Mouse (Mus musculus) limb, embryonic 14.5 days (tissue): ENCODE measurements around the gene Herpud1. TPM values are rescaled to one million over a fixed set of nuclear protein-coding genes. Genes with fewer than 3 reads are reported as not detected.

Experiments
- ATAC-seq: fragments of 200-750 bp; cut with Nextera tagmentation; 2 replicates; pipeline ENCODE4 v1.8.0; 2017; ENCODE audit warnings: low read depth, moderate number of reproducible peaks, moderate TSS enrichment; ENCODE audit not compliant: low FRiP score
- DNase-seq: peaks from one replicate; pipeline ENCODE4 v3.0.0-alpha.2; 2015; ENCODE audit warnings: low spot score
- H3K27ac ChIP-seq: fragments of 300-500 bp; sonication (generic); replicated peaks from 2 replicates; pipeline ENCODE4 v1.5.1; 2014; ENCODE audit warnings: low read depth, mild to moderate bottlenecking, low read length, moderate library complexity, mixed read lengths
- H3K27me3 ChIP-seq: fragments of 300-500 bp; sonication (generic); 2 replicates; pipeline ENCODE4 v1.6.1; 2014; ENCODE audit warnings: low read length, mixed read lengths; ENCODE audit not compliant: control insufficient read depth, insufficient read depth
- H3K36me3 ChIP-seq: fragments of 300-500 bp; sonication (generic); 2 replicates; pipeline ENCODE4 v1.6.1; 2014; ENCODE audit warnings: mild to moderate bottlenecking, low read length, moderate library complexity, mixed read lengths; ENCODE audit not compliant: control insufficient read depth, insufficient read depth
- H3K4me1 ChIP-seq: fragments of 300-500 bp; sonication (generic); 2 replicates; pipeline ENCODE4 v1.6.1; 2014; ENCODE audit warnings: antibody characterized with exemption, low read length, mixed read lengths; ENCODE audit not compliant: control insufficient read depth, insufficient read depth
- H3K4me2 ChIP-seq: fragments of 300-500 bp; sonication (generic); replicated peaks from 2 replicates; pipeline ENCODE4 v1.6.1; 2014; ENCODE audit warnings: low read depth, mild to moderate bottlenecking, low read length, moderate library complexity; ENCODE audit not compliant: severe bottlenecking
- H3K4me3 ChIP-seq: fragments of 300-500 bp; sonication (generic); replicated peaks from 2 replicates; pipeline ENCODE4 v1.5.1; 2014; ENCODE audit warnings: low read length
- H3K9ac ChIP-seq: fragments of 300-500 bp; sonication (generic); 2 replicates; pipeline ENCODE4 v1.6.1; 2014; ENCODE audit warnings: mild to moderate bottlenecking, low read depth, low read length, moderate library complexity; ENCODE audit not compliant: severe bottlenecking
- H3K9me3 ChIP-seq: fragments of 300-500 bp; sonication (generic); 2 replicates; pipeline ENCODE4 v1.6.1; 2016; ENCODE audit warnings: low read length; ENCODE audit not compliant: control insufficient read depth
- POLR2A ChIP-seq: fragments of 200-500 bp; IDR thresholded peaks from 2 replicates; pipeline ENCODE4 v1.8.0; 2012; ENCODE audit warnings: inconsistent platforms, mild to moderate bottlenecking, moderate library complexity, borderline replicate concordance; ENCODE audit not compliant: insufficient read depth, insufficient read length; ENCODE audit errors: extremely low read depth
- WGBS: fragments of 180-500 bp; shearing (Covaris S2); extraction: QIAGEN DNeasy Blood & Tissue Kit; methylation state at CpG from one replicate; pipeline ENCODE4 v1.1.7; 2014; 5-methylcytosine and 5-hydroxymethylcytosine counted together
- polyA plus RNA-seq, 2 experiments: library from polyadenylated mRNA; depleted of rRNA in 1 of 2; stranded (reverse) in 1 of 2; unstranded in 1 of 2; fragments of >200 nt; fragmentation: Nextera tagmentation in 1 of 2; extraction: Ambion mirVana in 1 of 2; gene quantifications; 2 replicates each; pipeline versions ENCODE4 v1.2.1 to v1.2.3; 2012 to 2014

The Herpud1 gene
- polyA plus RNA-seq, 2 experiments: 72.9 to 84.1 TPM

DNA sequence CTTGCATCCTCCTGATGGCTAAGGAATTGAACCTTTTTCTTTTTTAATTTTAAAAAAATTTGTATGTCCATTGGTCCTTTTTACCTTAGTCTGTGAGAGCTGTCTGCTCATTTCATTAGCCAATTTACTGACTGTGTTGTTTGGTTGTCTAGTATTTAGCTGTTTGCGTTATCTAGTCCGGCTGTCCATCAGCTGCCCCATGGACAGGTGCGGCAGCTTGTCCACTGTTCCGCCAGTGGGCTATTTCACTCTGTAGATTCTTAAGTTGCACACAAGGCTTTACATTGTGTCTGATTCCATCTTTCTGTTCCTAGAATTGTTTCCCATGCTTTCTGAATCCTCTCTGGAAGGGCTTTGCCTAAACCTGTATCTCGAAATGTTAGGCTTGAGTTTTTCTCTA is 52.4 kb downstream of the Herpud1 start:
- H3K4me2 ChIP-seq: no peak overlapping the region
- no peaks in the 10 kb centered on the region for H3K36me3 ChIP-seq
- no peak overlapping the region for H3K4me3 ChIP-seq
- 87% methylated on average over 5 of the region's 5 CpGs for WGBS
- TF ChIP-seq POLR2A: no peak
- 0 out of 2 replicates have a peak, but pooled peaks cover 4% of the 10 kb centered on the region for H3K27me3 ChIP-seq
- DNase-seq (no peak), ATAC-seq (no peak)
- H3K9ac ChIP-seq: no peak overlapping the region
- H3K4me1 ChIP-seq: no peaks in the 10 kb centered on the region
- H3K27ac ChIP-seq: no peak overlapping the region
- no peaks in the 10 kb centered on the region for H3K9me3 ChIP-seq

DNA sequence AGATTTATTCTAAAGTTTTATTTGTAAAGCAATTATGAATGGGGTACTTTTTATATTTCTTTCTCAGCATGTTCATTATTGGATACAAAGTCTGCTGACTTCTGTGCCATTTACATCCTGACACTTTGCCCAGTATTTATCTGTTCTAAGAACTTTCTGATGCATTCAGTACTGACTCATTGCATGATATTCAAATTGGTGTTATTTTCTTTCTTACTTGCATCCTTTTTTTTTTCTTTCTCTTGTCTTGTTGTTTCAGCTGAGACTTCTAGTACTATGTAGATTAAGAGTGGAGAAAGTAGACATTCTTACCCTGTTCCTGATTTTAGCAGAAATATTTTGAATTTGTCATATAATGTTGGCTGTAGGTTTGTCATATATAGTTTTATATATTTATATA is 53.5 kb downstream of the Herpud1 start:
- ATAC-seq (no peak), DNase-seq (no peak)
- Histone ChIP-seq H3K9me3 (no peaks in the 10 kb centered on the region), H3K4me1 (no peaks in the 10 kb centered on the region), H3K4me3 (no peak overlapping the region), H3K4me2 (no peak overlapping the region), H3K9ac (no peak overlapping the region), H3K27me3 (no peaks in the 10 kb centered on the region), H3K36me3 (no peaks in the 10 kb centered on the region), H3K27ac (no peak overlapping the region)
- no peak for TF ChIP-seq POLR2A

- Histone ChIP-seq H3K27me3 (no peaks in the 10 kb centered on the region), H3K9ac (no peak overlapping the region), H3K4me2 (no peak overlapping the region), H3K4me3 (no peak overlapping the region), H3K4me1 (no peaks in the 10 kb centered on the region), H3K27ac (no peak overlapping the region), H3K36me3 (no peaks in the 10 kb centered on the region), H3K9me3 (no peaks in the 10 kb centered on the region)
- no peak for ATAC-seq
- WGBS: 85% methylated on average over 1 of the region's 1 CpGs
- DNase-seq: no peak
- no peak for TF ChIP-seq POLR2A
Observed at GRCm38 (mm10) chr8:94440389-94440788, 54.2 kb downstream of the Herpud1 start.

DNA sequence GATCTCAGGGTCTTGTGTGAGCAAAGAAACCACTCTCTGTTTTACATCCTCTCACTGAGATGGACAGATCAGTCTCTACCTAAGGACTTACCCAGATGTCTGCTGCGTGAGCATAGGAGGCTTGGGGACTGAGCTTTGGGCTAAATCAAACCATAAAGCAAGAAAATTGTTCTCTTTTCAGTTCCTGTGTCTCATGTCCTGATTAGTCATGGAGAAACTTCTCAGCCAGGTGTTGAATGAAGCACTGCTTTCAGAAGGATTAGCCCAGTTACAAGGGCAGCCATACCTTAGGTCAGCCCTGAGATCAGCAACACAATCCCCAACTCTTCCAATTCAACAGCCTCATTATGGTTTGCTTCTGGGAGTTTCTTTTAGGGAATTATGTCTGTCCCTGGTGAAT is 55.4 kb downstream of the Herpud1 start:
- no peak overlapping the region for H3K4me2 ChIP-seq
- H3K27me3 ChIP-seq: no peaks in the 10 kb centered on the region
- H3K9ac ChIP-seq: no peak overlapping the region
- no peak overlapping the region for H3K4me3 ChIP-seq
- DNase-seq (no peak), ATAC-seq (no peak)
- TF ChIP-seq POLR2A: no peak
- no peaks in the 10 kb centered on the region for H3K4me1 ChIP-seq
- no peaks in the 10 kb centered on the region for H3K36me3 ChIP-seq
- no peak overlapping the region for H3K27ac ChIP-seq
- no peaks in the 10 kb centered on the region for H3K9me3 ChIP-seq
- WGBS: 81% methylated on average over 1 of the region's 1 CpGs

DNA sequence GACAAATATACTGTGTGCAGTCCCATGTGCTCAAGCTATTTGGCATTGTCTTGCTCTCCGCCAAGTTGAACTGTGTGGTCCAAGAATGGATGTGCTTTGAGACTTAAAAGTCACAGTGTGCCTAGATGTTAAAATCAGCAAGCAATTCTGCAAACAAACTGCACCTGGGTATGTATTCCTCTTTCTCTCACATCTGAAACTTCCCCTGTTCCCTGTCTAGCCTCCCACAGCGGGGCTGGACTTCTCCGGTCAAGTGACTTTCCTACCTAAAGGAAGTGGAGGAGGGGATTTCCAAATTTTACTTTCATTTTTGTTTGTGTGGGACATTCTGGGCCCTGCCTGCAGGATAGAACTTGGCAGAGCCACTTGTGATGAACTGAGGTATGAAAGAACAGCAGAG is 56.9 kb downstream of the Herpud1 start:
- WGBS: 94% methylated on average over 3 of the region's 3 CpGs
- no peaks in the 10 kb centered on the region for H3K9me3 ChIP-seq
- H3K4me3 ChIP-seq: no peak overlapping the region
- H3K36me3 ChIP-seq: no peaks in the 10 kb centered on the region
- H3K9ac ChIP-seq: no peak overlapping the region
- no peaks in the 10 kb centered on the region for H3K27me3 ChIP-seq
- TF ChIP-seq POLR2A: no peak
- no peak for ATAC-seq
- no peak overlapping the region for H3K27ac ChIP-seq
- DNase-seq: no peak
- no peak overlapping the region for H3K4me2 ChIP-seq
- H3K4me1 ChIP-seq: no peaks in the 10 kb centered on the region

GRCm38 (mm10) chr8:94444480-94444879 is 58.2 kb downstream of the Herpud1 start:
- H3K4me2 ChIP-seq: no peak overlapping the region
- no peaks in the 10 kb centered on the region for H3K27me3 ChIP-seq
- no peaks in the 10 kb centered on the region for H3K36me3 ChIP-seq
- ATAC-seq: no peak
- H3K4me1 ChIP-seq: no peaks in the 10 kb centered on the region
- DNase-seq: no peak
- no peaks in the 10 kb centered on the region for H3K9me3 ChIP-seq
- TF ChIP-seq POLR2A: no peak
- H3K9ac ChIP-seq: no peak overlapping the region
- whole genome bisulfite sequencing: 73% methylated on average over 2 of the region's 2 CpGs
- H3K4me3 ChIP-seq: no peak overlapping the region
- H3K27ac ChIP-seq: no peak overlapping the region

Other genes starting within 250 kb of the Herpud1 start
- gene Mt4, start 249.2 kb upstream of the Herpud1 start, polyA plus RNA-seq (2012; rRNA removed): not detected in 2 replicates
- gene Mt4, start 249.2 kb upstream of the Herpud1 start, polyA plus RNA-seq (2014; fragmentation: Nextera tagmentation; extraction: Ambion mirVana): not detected in 2 replicates
- 2.0 and 3.3 TPM in 2 replicates for gene Mt3, start 233.8 kb upstream of the Herpud1 start, polyA plus RNA-seq (2012; rRNA removed)
- 2.8 and 3.8 TPM in 2 replicates for gene Mt3, start 233.8 kb upstream of the Herpud1 start, polyA plus RNA-seq (2014; fragmentation: Nextera tagmentation; extraction: Ambion mirVana)
- gene Mt2, start 213.8 kb upstream of the Herpud1 start, polyA plus RNA-seq (2012; rRNA removed): 32.8 and 51.6 TPM in 2 replicates
- gene Mt2, start 213.8 kb upstream of the Herpud1 start, polyA plus RNA-seq (2014; fragmentation: Nextera tagmentation; extraction: Ambion mirVana): 39.6 and 48.1 TPM in 2 replicates
- gene Mt1, start 207.4 kb upstream of the Herpud1 start, polyA plus RNA-seq (2012; rRNA removed): 91.7 and 100 TPM in 2 replicates
- 149 and 158 TPM in 2 replicates for gene Mt1, start 207.4 kb upstream of the Herpud1 start, polyA plus RNA-seq (2014; fragmentation: Nextera tagmentation; extraction: Ambion mirVana)
- gene Nup93, start 171.9 kb upstream of the Herpud1 start, polyA plus RNA-seq (2012; rRNA removed): 60.5 and 64.0 TPM in 2 replicates
- 72.3 and 79.9 TPM in 2 replicates for gene Nup93, start 171.9 kb upstream of the Herpud1 start, polyA plus RNA-seq (2014; fragmentation: Nextera tagmentation; extraction: Ambion mirVana)
- gene Slc12a3, start 57.2 kb upstream of the Herpud1 start, polyA plus RNA-seq (2012; rRNA removed): 0.08 and 0.10 TPM in 2 replicates
- not detected in 2 replicates for gene Slc12a3, start 57.2 kb upstream of the Herpud1 start, polyA plus RNA-seq (2014; fragmentation: Nextera tagmentation; extraction: Ambion mirVana)
- 0.28 and 0.35 TPM in 2 replicates for gene Nlrc5, start 47.9 kb downstream of the Herpud1 start, polyA plus RNA-seq (2012; rRNA removed)
- 0.23 and 0.48 TPM in 2 replicates for gene Nlrc5, start 47.9 kb downstream of the Herpud1 start, polyA plus RNA-seq (2014; fragmentation: Nextera tagmentation; extraction: Ambion mirVana)
- gene Cpne2, start 146.6 kb downstream of the Herpud1 start, polyA plus RNA-seq (2012; rRNA removed): 24.7 and 29.5 TPM in 2 replicates
- 12.1 and 13.3 TPM in 2 replicates for gene Cpne2, start 146.6 kb downstream of the Herpud1 start, polyA plus RNA-seq (2014; fragmentation: Nextera tagmentation; extraction: Ambion mirVana)
- gene Rspry1, start 215.5 kb downstream of the Herpud1 start, polyA plus RNA-seq (2012; rRNA removed): 18.7 and 20.0 TPM in 2 replicates
- gene Rspry1, start 215.5 kb downstream of the Herpud1 start, polyA plus RNA-seq (2014; fragmentation: Nextera tagmentation; extraction: Ambion mirVana): 36.1 and 39.5 TPM in 2 replicates
- gene Fam192a, start 215.6 kb downstream of the Herpud1 start, polyA plus RNA-seq (2012; rRNA removed): 35.7 and 43.4 TPM in 2 replicates
- 61.5 and 62.4 TPM in 2 replicates for gene Fam192a, start 215.6 kb downstream of the Herpud1 start, polyA plus RNA-seq (2014; fragmentation: Nextera tagmentation; extraction: Ambion mirVana)